Mouse (Mus musculus): ENCODE measurements around the gene Prkcb.

- no peak for TF ChIP-seq CTCF (IDR thresholded peaks at IDR 0.05)
- TF ChIP-seq POLR2A (IDR thresholded peaks at IDR 0.05; ENCODE audit: insufficient read depth, low read depth, low read length), result no peak
- TF ChIP-seq EP300 (IDR thresholded peaks at IDR 0.05; ENCODE audit: insufficient read depth, low read depth, low read length), result no peak
Observed at GRCm38 (mm10) chr7:122452671-122453070, 164.1 kb downstream of the Prkcb start.

Measured in heart, adult 2 months (tissue).